Mouse (Mus musculus): ENCODE data around the gene Trpm8. TPM values are rescaled to one million over a fixed set of nuclear protein-coding genes. Genes with fewer than 3 reads are reported as not detected.

The Trpm8 gene
- total and polyA plus RNA-seq, 3 experiments: not detected

- DNase-seq: no peak
These were observed 155.8 kb downstream of the Trpm8 start for GRCm38 (mm10) chr1:88433096-88433883.

- DNase-seq: no peak
These were observed 156.6 kb downstream of the Trpm8 start for GRCm38 (mm10) chr1:88434057-88434456.

GRCm38 (mm10) chr1:88437206-88438126 lies 160.0 kb downstream of the Trpm8 start:
- no peak for DNase-seq

Other genes with a start within 250 kb of the Trpm8 start
- gene Ugt1a10, start 222.3 kb upstream of the Trpm8 start, total RNA-seq (2021): not detected
- gene Ugt1a10, start 222.3 kb upstream of the Trpm8 start, polyA plus RNA-seq (2012; rRNA removed): not detected in 2 replicates
- under 1 TPM; 0.14 to 0.61 TPM for gene Ugt1a9, start 206.9 kb upstream of the Trpm8 start, total RNA-seq (2021)
- gene Ugt1a9, start 206.9 kb upstream of the Trpm8 start, polyA plus RNA-seq (2012; rRNA removed): not detected in 2 replicates
- not detected for gene Ugt1a8, start 189.8 kb upstream of the Trpm8 start, total RNA-seq (2021)
- gene Ugt1a8, start 189.8 kb upstream of the Trpm8 start, polyA plus RNA-seq (2012; rRNA removed): not detected in 2 replicates
- gene Ugt1a7c, start 182.6 kb upstream of the Trpm8 start, total RNA-seq (2021): 1 to 10 TPM; 1.8 to 2.7 TPM
- gene Ugt1a7c, start 182.6 kb upstream of the Trpm8 start, polyA plus RNA-seq (2012; rRNA removed): 0.50 and 1.2 TPM in 2 replicates
- 1 to 10 TPM; 4.8 to 6.5 TPM for gene Ugt1a6b, start 174.4 kb upstream of the Trpm8 start, total RNA-seq (2021)
- 8.9 and 9.5 TPM in 2 replicates for gene Ugt1a6b, start 174.4 kb upstream of the Trpm8 start, polyA plus RNA-seq (2012; rRNA removed)
- 10 to 100 TPM; 10.5 to 17.9 TPM for gene Ugt1a6a, start 142.9 kb upstream of the Trpm8 start, total RNA-seq (2021)
- gene Ugt1a6a, start 142.9 kb upstream of the Trpm8 start, polyA plus RNA-seq (2012; rRNA removed): 5.1 and 7.6 TPM in 2 replicates
- under 1 TPM; 0.14 to 0.29 TPM for gene Ugt1a5, start 111.6 kb upstream of the Trpm8 start, total RNA-seq (2021)
- gene Ugt1a5, start 111.6 kb upstream of the Trpm8 start, polyA plus RNA-seq (2012; rRNA removed): 0.07 and 0.11 TPM in 2 replicates
- under 1 TPM in 1 of 2 experiments, not detected in 1; 0.29 TPM for gene Ugt1a2, start 77.1 kb upstream of the Trpm8 start, total RNA-seq (2021)
- not detected in 2 replicates for gene Ugt1a2, start 77.1 kb upstream of the Trpm8 start, polyA plus RNA-seq (2012; rRNA removed)
- 1 to 10 TPM; 1.8 to 3.7 TPM for gene Dnajb3, start 71.9 kb upstream of the Trpm8 start, total RNA-seq (2021)
- 3.1 and 3.9 TPM in 2 replicates for gene Dnajb3, start 71.9 kb upstream of the Trpm8 start, polyA plus RNA-seq (2012; rRNA removed)
- 10 to 100 TPM in 1 of 2 experiments, not detected in 1; 53.5 TPM for gene Ugt1a1, start 65.7 kb upstream of the Trpm8 start, total RNA-seq (2021)
- gene Ugt1a1, start 65.7 kb upstream of the Trpm8 start, polyA plus RNA-seq (2012; rRNA removed): 4.0 and 9.7 TPM in 2 replicates
- gene Mroh2a, start 50.7 kb upstream of the Trpm8 start, total RNA-seq (2021): under 1 TPM in 1 of 2 experiments, not detected in 1; 0.10 TPM
- 0.03 and 0.17 TPM in 2 replicates for gene Mroh2a, start 50.7 kb upstream of the Trpm8 start, polyA plus RNA-seq (2012; rRNA removed)
- 10 to 100 TPM; 24.7 to 25.5 TPM for gene Hjurp, start within 50 bp of the Trpm8 start, total RNA-seq (2021)
- 13.6 and 17.5 TPM in 2 replicates for gene Hjurp, start within 50 bp of the Trpm8 start, polyA plus RNA-seq (2012; rRNA removed)
- 1 to 10 TPM in 1 of 2 experiments, not detected in 1; 1.0 TPM for gene Spp2, start 129.3 kb downstream of the Trpm8 start, total RNA-seq (2021)
- 0.11 TPM in 1 of 2 replicates, not detected in the other for gene Spp2, start 129.3 kb downstream of the Trpm8 start, polyA plus RNA-seq (2012; rRNA removed)
- not detected for gene Glrp1, start 232.4 kb downstream of the Trpm8 start, total RNA-seq (2021)
- not detected in 2 replicates for gene Glrp1, start 232.4 kb downstream of the Trpm8 start, polyA plus RNA-seq (2012; rRNA removed)

All from adrenal gland, adult 2 months (tissue).